Mouse (Mus musculus) adrenal gland, adult (tissue): ENCODE data around the gene Grtp1.
A peak's percentile ranks its signal among the peaks of the same experiment; 100 is the strongest.

Experiments
- DNase-seq, 2 experiments: peaks; one replicate each; pipeline ENCODE4 v3.0.0; 2022 to 2023; ENCODE audit warnings: low spot score in 1 of 2; ENCODE audit not compliant: inconsistent age in 2 of 2

Grtp1 gene

GRCm38 (mm10) chr8:13175650-13176049 is 24.8 kb downstream of the Grtp1 start:
- no peak for DNase-seq

- no peak for DNase-seq
Observed at GRCm38 (mm10) chr8:13174811-13175210, 25.6 kb downstream of the Grtp1 start.

DNA sequence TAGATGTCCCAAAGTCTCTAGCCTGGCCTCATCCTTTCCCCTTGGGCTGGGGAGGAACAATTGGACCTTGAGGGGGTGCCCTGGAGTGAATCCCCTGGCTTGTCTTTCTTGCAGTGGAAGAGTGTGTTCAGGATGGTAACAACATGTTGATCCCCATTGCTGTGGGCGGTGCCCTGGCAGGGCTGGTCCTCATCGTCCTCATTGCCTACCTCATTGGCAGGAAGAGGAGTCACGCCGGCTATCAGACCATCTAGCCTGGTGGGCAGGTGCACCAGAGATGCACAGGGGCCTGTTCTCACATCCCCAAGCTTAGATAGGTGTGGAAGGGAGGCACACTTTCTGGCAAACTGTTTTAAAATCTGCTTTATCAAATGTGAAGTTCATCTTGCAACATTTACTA is 26.1 kb downstream of the Grtp1 start:
- DNase-seq = no peak

DNA sequence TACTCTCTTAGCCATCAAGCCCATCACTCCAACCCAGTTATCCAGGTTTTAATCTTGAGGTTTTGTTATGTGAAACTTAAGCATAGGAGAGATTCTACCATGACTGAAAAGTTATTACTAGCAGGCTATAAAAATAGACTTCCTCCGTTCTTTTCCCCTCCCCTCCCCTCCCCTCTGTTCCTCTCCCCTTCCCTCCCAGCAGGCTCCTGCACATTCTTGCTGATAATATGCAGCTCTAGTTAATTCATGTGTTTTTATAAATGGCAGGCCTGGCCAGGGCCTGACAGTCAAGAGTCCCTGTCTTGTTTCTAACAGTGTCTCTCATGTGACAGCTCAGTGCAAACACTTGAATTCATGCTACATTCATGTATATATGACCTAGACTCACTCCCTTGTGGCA is 29.9 kb downstream of the Grtp1 start:
- DNase-seq = no peak

GRCm38 (mm10) chr8:13164361-13164760 is 36.1 kb downstream of the Grtp1 start:
- no peak for DNase-seq

- no peak for DNase-seq
Observed at GRCm38 (mm10) chr8:13163563-13163962, 36.9 kb downstream of the Grtp1 start.

DNA sequence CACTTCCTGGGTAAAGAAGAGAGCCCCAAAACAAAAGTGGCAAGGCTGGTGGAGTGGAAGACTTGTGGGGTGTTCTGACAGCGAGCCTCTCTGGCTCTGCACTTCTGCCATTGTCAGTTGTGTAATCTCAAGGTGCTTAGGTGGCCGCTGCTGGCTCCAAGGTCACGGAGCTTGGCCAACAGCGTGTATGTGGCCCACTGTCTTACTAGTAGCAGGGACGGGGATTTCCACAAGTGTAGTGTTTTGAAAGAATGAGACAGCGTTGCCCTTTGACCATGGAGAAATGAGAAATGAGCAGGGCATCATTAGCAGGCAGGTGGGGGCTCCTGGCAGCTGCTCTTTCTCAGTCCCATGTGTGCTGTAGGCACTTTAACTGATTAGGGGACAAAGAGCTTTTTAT is 38.3 kb downstream of the Grtp1 start:
- peak; percentile 59 to 75 for DNase-seq

DNA sequence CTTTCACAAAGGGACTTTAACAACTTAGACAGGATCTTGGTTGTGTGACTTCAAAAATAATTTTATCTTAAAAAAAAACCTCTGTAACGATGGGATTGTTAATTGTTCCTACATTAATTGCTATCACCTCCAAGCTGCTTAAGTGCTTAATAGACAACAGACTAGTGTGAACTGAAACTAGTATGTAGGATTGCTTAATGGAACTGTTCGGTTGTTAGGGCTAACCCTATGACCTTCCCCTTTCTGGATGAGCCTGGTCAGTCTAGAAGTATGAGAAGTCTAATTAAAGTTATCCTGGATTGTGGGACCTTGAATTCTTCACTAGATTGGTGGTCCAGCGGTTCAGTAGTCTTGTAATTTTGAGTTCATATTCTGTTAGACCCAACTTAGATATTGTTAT is 39.7 kb downstream of the Grtp1 start:
- DNase-seq = no peak

DNA sequence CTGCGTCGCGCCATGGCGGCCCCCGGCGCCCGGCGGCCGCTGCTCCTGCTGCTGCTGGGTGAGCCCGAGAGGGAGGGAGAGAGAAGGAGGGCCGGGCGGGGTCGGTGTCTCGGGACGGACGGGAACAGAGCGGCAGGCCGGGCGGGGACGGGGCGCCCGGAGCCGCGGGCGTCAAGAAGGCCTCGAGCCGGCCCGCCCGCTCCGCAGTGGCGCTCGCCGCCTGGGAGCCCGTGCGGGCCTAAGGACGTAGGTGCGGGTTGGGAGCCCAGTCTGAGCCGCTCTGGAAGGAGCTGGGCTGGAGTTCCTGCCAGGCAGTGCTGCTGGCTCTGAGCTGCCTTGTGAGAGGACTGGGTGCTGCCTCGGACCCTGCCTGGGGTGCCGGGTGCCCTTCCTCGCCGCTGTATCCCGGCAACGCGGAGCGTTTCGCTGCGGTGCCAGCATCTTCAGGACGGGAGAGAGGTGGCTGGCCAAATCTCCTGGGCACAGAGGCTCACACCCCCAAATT is 41.0 kb downstream of the Grtp1 start:
- DNase-seq = no peak

DNA sequence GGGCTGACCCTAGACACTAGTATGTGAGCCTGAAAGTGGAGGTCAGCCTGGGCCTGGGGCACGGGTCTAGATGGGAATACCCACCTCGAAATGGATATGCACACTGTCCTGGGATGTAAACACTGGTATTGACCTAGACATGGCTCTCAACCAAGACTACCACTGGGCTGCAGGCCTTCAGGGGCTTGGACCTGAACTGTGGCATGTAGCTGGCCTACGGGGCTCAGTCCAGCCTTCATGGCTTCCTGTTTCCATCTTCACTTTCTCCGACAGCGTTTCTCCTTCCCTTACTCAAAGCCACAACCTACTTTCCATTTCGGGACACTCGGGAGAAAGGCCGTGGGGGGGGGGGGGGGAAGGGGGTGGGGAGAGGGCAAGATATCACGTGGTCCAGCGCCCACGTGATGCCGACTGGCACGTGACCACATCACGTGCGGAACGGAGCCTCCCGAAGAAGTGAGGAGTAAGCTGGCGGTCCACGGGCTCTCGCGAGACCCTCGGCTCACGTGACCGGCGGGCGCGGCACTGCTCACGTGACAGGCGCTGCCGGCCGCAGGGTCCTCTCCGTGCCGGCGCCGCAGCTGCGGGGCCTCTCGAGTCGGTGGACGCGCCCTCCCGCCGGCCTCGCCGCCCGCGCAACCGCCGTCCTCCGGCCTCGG is 41.6 kb downstream of the Grtp1 start, which contains the start of gene Lamp1:
Gene Lamp1, plus strand, starts transcription at position 444 of the 659 bp plus-strand sequence.
- DNase-seq = peak; percentile 99

- DNase-seq = no peak
Observed at GRCm38 (mm10) chr8:13156327-13157097, 43.9 kb downstream of the Grtp1 start.

DNA sequence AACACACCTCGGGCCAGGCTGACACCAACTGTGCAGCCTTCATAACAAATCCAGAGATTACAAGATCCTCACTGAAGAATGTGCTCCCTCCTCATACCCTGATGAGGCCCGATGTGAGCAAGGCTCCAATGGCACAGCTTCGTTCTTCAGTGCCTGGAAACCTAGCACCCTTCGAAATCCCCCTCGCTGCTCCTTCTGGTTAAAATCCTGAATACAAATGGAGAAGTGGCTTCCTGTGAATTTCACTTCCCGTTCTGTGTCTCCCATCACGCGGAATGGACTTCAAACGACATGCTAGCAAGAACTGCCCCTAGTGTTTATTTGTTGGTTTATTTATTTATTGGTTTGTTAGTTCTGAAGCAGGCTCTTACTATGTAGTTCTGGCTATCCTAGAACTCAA is 45.1 kb downstream of the Grtp1 start:
- DNase-seq = no peak

- DNase-seq = peak in 1 of 2 experiments; percentile 59
Observed at GRCm38 (mm10) chr8:13154099-13154498, 46.3 kb downstream of the Grtp1 start.

GRCm38 (mm10) chr8:13150929-13151328 is 49.5 kb downstream of the Grtp1 start:
- no peak for DNase-seq

GRCm38 (mm10) chr8:13149866-13150265 is 50.6 kb downstream of the Grtp1 start:
- DNase-seq = no peak

- DNase-seq = no peak
Observed at GRCm38 (mm10) chr8:13149287-13149686, 51.1 kb downstream of the Grtp1 start.

- peak; percentile 64 to 84 for DNase-seq
Observed at GRCm38 (mm10) chr8:13148476-13148875, 51.9 kb downstream of the Grtp1 start.

GRCm38 (mm10) chr8:13141681-13142080 is 58.7 kb downstream of the Grtp1 start:
- no peak for DNase-seq

DNA sequence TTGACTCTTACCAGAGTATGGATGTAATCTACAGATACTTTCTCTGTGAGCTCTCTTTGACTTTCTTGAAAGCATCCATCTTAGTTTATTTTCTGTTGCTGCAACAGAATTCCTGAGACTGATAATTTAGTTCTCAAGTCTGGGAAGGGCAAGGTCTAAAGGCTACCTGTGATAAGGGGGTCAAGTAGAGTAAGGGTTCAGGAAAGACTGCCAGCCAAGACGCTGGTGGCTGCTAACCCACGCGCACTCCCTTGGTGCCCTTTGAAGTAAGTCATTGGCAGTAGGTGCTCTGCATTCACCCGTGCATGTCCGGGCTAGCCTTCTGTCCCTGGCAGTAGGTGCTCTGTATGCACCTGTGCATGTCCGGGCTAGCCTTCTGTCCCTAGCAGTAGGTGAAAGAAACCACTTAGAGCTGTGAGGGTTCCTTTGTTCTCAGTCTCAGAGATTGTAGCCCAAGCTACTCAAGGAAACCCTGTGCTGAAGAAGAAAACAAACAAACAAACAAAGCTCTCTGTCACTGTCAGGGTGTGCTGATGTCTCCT is 60.7 kb downstream of the Grtp1 start:
- no peak for DNase-seq

GRCm38 (mm10) chr8:13132220-13132619 is 68.2 kb downstream of the Grtp1 start:
- DNase-seq = peak; percentile 46 to 85

DNA sequence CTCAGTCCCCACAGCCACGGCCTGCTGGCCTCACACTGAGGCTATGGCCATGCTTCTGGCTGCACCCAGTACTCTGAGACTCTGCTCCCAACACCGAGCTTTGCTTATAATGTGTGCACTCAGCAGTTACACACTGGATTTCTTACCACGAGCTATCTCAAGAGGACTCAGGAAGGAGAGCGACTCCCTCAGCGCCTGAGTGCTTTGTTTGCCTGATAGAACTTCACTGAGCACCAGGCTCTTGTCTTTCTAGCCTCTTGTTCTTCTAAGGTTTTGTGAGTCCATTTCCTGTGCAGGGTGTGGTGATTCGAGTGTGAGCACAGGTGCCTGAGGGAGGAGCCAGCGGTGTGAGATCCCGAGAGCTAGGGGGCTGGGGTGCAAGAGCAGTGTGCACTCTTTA is 75.5 kb downstream of the Grtp1 start:
- no peak for DNase-seq

GRCm38 (mm10) chr8:13122887-13123421 is 77.5 kb downstream of the Grtp1 start:
- DNase-seq = no peak
